11 mouse cellular contexts compared by ENCODE assay signal in the genomic region with DNA sequence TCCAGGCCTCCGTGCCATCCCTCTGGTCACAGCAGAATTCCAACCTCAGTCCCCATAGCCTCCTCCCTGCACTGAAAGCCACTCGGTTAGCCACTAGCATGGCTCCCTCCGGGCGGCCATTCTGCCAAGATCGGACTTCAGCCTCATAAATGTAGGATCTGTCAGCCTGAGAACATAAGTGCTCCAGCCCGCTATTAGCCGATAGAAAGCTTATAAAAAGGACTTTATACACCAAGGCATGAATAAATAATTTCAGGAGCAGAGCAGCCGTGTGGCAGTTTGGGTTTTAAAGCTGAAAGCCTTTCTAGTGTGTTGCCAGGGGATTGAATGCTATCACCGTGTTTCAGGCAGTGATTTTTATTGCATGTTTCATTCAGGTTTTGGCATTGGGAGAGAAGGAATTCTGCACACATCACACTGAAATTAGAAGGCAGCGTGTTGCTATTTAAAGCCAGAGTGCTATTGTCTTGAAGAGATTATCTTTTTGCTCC.
DNase-seq lines count a peak whose midpoint lies in the region; ATAC-seq lines count a peak whose summit lies in the region.
"Had no signal": no experiment of that assay in that cellular context is flagged by ENCODE, and none has a peak within 500 bp of the region (broad histone marks: within the 10 kb centered on the region; RNA-seq: fewer than 3 reads in every experiment).

No protein-coding gene starts in this region.

- H3K9ac ChIP-seq in intestine, embryonic 16.5 days (ENCODE audit: low read depth, low read length), result no peak overlapping the region
- no peak overlapping the region for H3K9ac ChIP-seq in intestine, embryonic 15.5 days
- H3K9ac ChIP-seq in forebrain, embryonic 15.5 days (replicated peaks), result no peak overlapping the region; the same call in 1 of the 2 replicates
- H3K9ac ChIP-seq in midbrain, embryonic 16.5 days (ENCODE audit: low read depth, low read length), result peak overlapping the region; percentile 45

- no peak overlapping the region for H3K27ac ChIP-seq in intestine, embryonic 16.5 days (ENCODE audit: low read length)
- H3K27ac ChIP-seq in intestine, embryonic 15.5 days, result no peak overlapping the region
- peak overlapping the region; percentile 75 for H3K27ac ChIP-seq in forebrain, embryonic 15.5 days (replicated peaks)
- peak overlapping the region; percentile 74 for H3K27ac ChIP-seq in midbrain, embryonic 16.5 days (ENCODE audit: low read length)
- H3K27ac ChIP-seq: macrophage had no signal

- H3K27me3 ChIP-seq in intestine, embryonic 16.5 days (replicated peaks; ENCODE audit: control insufficient read depth, insufficient read depth, low read length), result no peaks in the 10 kb centered on the region
- H3K27me3 ChIP-seq in intestine, embryonic 15.5 days (replicated peaks), result no peaks in the 10 kb centered on the region
- no peaks in the 10 kb centered on the region for H3K27me3 ChIP-seq in forebrain, embryonic 15.5 days
- H3K27me3 ChIP-seq in midbrain, embryonic 16.5 days (ENCODE audit: control insufficient read depth, insufficient read depth, low read depth, low read length), result no peaks in the 10 kb centered on the region

- peaks cover 5% of the 10 kb centered on the region for H3K4me1 ChIP-seq in intestine, embryonic 16.5 days (ENCODE audit: control insufficient read depth, insufficient read depth, low read length)
- peaks cover 3% of the 10 kb centered on the region; the same call in 1 of the 2 replicates for H3K4me1 ChIP-seq in intestine, embryonic 15.5 days (replicated peaks)
- H3K4me1 ChIP-seq in forebrain, embryonic 15.5 days, result peaks cover 20% of the 10 kb centered on the region
- peaks cover 16% of the 10 kb centered on the region for H3K4me1 ChIP-seq in midbrain, embryonic 16.5 days (ENCODE audit: control insufficient read depth, insufficient read depth, low read length)

- no peak; the same call in 1 of the 2 replicates for ATAC-seq in cerebellum, adult (ENCODE audit: insufficient number of reproducible peaks, low FRiP score, low TSS enrichment)
- ATAC-seq in intestine, embryonic 16.5 days, result peak; percentile 48; the same call in 1 of the 2 replicates
- ATAC-seq in intestine, embryonic 15.5 days, result no peak
- 0 out of 2 replicates have a peak, but pooled peaks have one; percentile 18 for ATAC-seq in forebrain, embryonic 15.5 days (replicated peaks)
- ATAC-seq in midbrain, embryonic 16.5 days, result peak; percentile 74

- H3K4me3 ChIP-seq in intestine, embryonic 16.5 days (ENCODE audit: low read length), result no peak overlapping the region
- H3K4me3 ChIP-seq in intestine, embryonic 15.5 days (replicated peaks), result no peak overlapping the region
- no peak overlapping the region for H3K4me3 ChIP-seq in forebrain, embryonic 15.5 days
- no peak overlapping the region for H3K4me3 ChIP-seq in midbrain, embryonic 16.5 days (ENCODE audit: low read depth, low read length)

- 49% methylated on average over 10 of the region's 10 CpGs for WGBS in intestine, embryonic 16.5 days
- 58% methylated on average over 10 of the region's 10 CpGs for WGBS in intestine, embryonic 15.5 days
- WGBS in forebrain, embryonic 15.5 days, result 40% methylated on average over 10 of the region's 10 CpGs
- WGBS in midbrain, embryonic 16.5 days, result 22% methylated on average over 10 of the region's 10 CpGs

- no peak overlapping the region for H3K4me2 ChIP-seq in intestine, embryonic 16.5 days (ENCODE audit: low read depth, low read length)
- H3K4me2 ChIP-seq in intestine, embryonic 15.5 days (replicated peaks), result no peak overlapping the region
- H3K4me2 ChIP-seq in forebrain, embryonic 15.5 days (replicated peaks), result peak overlapping the region; percentile 15
- peak overlapping the region; percentile 31 for H3K4me2 ChIP-seq in midbrain, embryonic 16.5 days (ENCODE audit: low read length)
- H3K4me2 ChIP-seq: liver, embryonic 11.5 days had no signal

- H3K9me3 ChIP-seq in intestine, embryonic 16.5 days (ENCODE audit: control insufficient read depth, low read length), result no peaks in the 10 kb centered on the region
- no peaks in the 10 kb centered on the region for H3K9me3 ChIP-seq in intestine, embryonic 15.5 days
- no peaks in the 10 kb centered on the region for H3K9me3 ChIP-seq in forebrain, embryonic 15.5 days
- H3K9me3 ChIP-seq in midbrain, embryonic 16.5 days (replicated peaks; ENCODE audit: control insufficient read depth, low read length, poor library complexity, severe bottlenecking), result no peaks in the 10 kb centered on the region

- H3K36me3 ChIP-seq in intestine, embryonic 16.5 days (ENCODE audit: control insufficient read depth, insufficient read depth, low read length), result no peaks in the 10 kb centered on the region
- no peaks in the 10 kb centered on the region for H3K36me3 ChIP-seq in intestine, embryonic 15.5 days
- H3K36me3 ChIP-seq in forebrain, embryonic 15.5 days, result no peaks in the 10 kb centered on the region
- H3K36me3 ChIP-seq in midbrain, embryonic 16.5 days (ENCODE audit: control insufficient read depth, insufficient read depth, low read length), result no peaks in the 10 kb centered on the region

- peak; percentile 14 for DNase-seq in cerebellum, adult 11-12 months
- DNase-seq in liver, result no peak
- no peak for DNase-seq in urinary bladder, postnatal 36 days (ENCODE audit: low spot score in 2 of 2)
- DNase-seq: kidney, adult 8-10 months had no signal

Comparison
In these comparisons a context has a peak if more than half of its experiments do, and no peak if none do; other contexts are left out.
1. ATAC-seq: peak in intestine, embryonic 16.5 days (single experiment), forebrain, embryonic 15.5 days (single experiment) and midbrain, embryonic 16.5 days (single experiment); none in cerebellum, adult (single experiment) and intestine, embryonic 15.5 days (single experiment).
2. H3K27ac ChIP-seq: peak in forebrain, embryonic 15.5 days (single experiment) and midbrain, embryonic 16.5 days (single experiment); none in intestine, embryonic 16.5 days (single experiment) and intestine, embryonic 15.5 days (single experiment).
3. H3K4me2 ChIP-seq: peak in forebrain, embryonic 15.5 days (single experiment) and midbrain, embryonic 16.5 days (single experiment); none in intestine, embryonic 16.5 days (single experiment) and intestine, embryonic 15.5 days (single experiment).